Mouse (Mus musculus) midbrain, postnatal 0 days (tissue): Measurements from ENCODE around the gene Cdhr4. TPM values are rescaled to one million over a fixed set of nuclear protein-coding genes. Genes with fewer than 3 reads are reported as not detected.

Experiments
- ATAC-seq: fragments of 200-750 bp; cut with Nextera tagmentation; 2 replicates; pipeline ENCODE4 v1.8.0; 2017; ENCODE audit warnings: moderate number of reproducible peaks, mild to moderate bottlenecking, moderate TSS enrichment, moderate library complexity; ENCODE audit not compliant: low FRiP score
- DNase-seq: peaks from one replicate; pipeline ENCODE4 v3.0.0-alpha.2; 2015; ENCODE audit warnings: low spot score
- H3K27ac ChIP-seq: fragments of 300-500 bp; sonication (generic); 2 replicates; pipeline ENCODE4 v1.5.1; 2014; ENCODE audit warnings: low read depth, mild to moderate bottlenecking, low read length, mixed read lengths
- H3K27me3 ChIP-seq: fragments of 300-500 bp; sonication (generic); 2 replicates; pipeline ENCODE4 v1.6.1; 2014; ENCODE audit warnings: low read length, control low read depth, mixed read lengths; ENCODE audit not compliant: insufficient read depth
- H3K36me3 ChIP-seq: fragments of 300-500 bp; sonication (generic); 2 replicates; pipeline ENCODE4 v1.6.1; 2014; ENCODE audit warnings: low read length, control low read depth, mixed read lengths; ENCODE audit not compliant: insufficient read depth
- H3K4me1 ChIP-seq: fragments of 300-500 bp; sonication (generic); 2 replicates; pipeline ENCODE4 v1.6.1; 2014; ENCODE audit warnings: mild to moderate bottlenecking, control low read depth, antibody characterized with exemption, low read length, mixed read lengths; ENCODE audit not compliant: insufficient read depth
- H3K4me2 ChIP-seq: fragments of 300-500 bp; sonication (generic); 2 replicates; pipeline ENCODE4 v1.6.1; 2014; ENCODE audit warnings: low read depth, mild to moderate bottlenecking, low read length, mixed read lengths; ENCODE audit not compliant: poor library complexity, severe bottlenecking
- H3K4me3 ChIP-seq: fragments of 300-500 bp; sonication (generic); 2 replicates; pipeline ENCODE4 v1.5.1; 2014; ENCODE audit warnings: low read depth, mild to moderate bottlenecking, low read length, moderate library complexity
- H3K9ac ChIP-seq: fragments of 300-500 bp; sonication (generic); replicated peaks from 2 replicates; pipeline ENCODE4 v1.6.1; 2014; ENCODE audit warnings: mild to moderate bottlenecking, low read length, moderate library complexity, mixed read lengths; ENCODE audit not compliant: poor library complexity, severe bottlenecking
- H3K9me3 ChIP-seq: fragments of 300-500 bp; sonication (generic); 2 replicates; pipeline ENCODE4 v1.6.1; 2016; ENCODE audit warnings: low read length, control low read depth
- CTCF ChIP-seq: IDR thresholded peaks from 2 replicates; pipeline ENCODE4 v1.5.1; 2016; ENCODE audit warnings: antibody characterized with exemption, mild to moderate bottlenecking
- whole genome bisulfite sequencing: fragments of 180-500 bp; shearing (Covaris S2); extraction: QIAGEN DNeasy Blood & Tissue Kit; methylation state at CpG from one replicate; pipeline ENCODE4 v1.1.7; 2014; 5-methylcytosine and 5-hydroxymethylcytosine counted together
- polyA plus RNA-seq: library from polyadenylated mRNA; unstranded; fragments of >200 nt; fragmentation: Nextera tagmentation; extraction: Ambion mirVana; gene quantifications from 2 replicates; pipeline ENCODE4 v1.2.1, GENCODE M21; 2015
- total RNA-seq: library from RNA; depleted of rRNA; stranded (reverse); fragments of >200 nt; gene quantifications from 2 replicates; pipeline ENCODE4 v1.2.3, GENCODE M21; 2014

Gene Cdhr4
- total and polyA plus RNA-seq, 2 experiments from 2014 or later: 1.1 to 5.6 TPM

GRCm38 (mm10) chr9:107981684-107982605 lies 10.4 kb upstream of the Cdhr4 start:
- ATAC-seq (no peak), DNase-seq (no peak)
- Histone ChIP-seq H3K9me3 (no peaks in the 10 kb centered on the region), H3K36me3 (0 out of 2 replicates have a peak, but pooled peaks cover 3% of the 10 kb centered on the region), H3K27me3 (0 out of 2 replicates have a peak, but pooled peaks cover 4% of the 10 kb centered on the region), H3K4me2 (no peak overlapping the region), H3K4me3 (no peak overlapping the region), H3K4me1 (peaks cover 6% of the 10 kb centered on the region), H3K27ac (peak overlapping the region; percentile 34), H3K9ac (no peak overlapping the region)
- no peak for TF ChIP-seq CTCF
- 59% methylated on average over 7 of the region's 7 CpGs for WGBS

- WGBS: 44% methylated on average over 14 of the region's 14 CpGs
- no peak for TF ChIP-seq CTCF
- H3K27ac ChIP-seq: peak within 1 kb of the TSS; percentile 34
- H3K27me3 ChIP-seq: 0 out of 2 replicates have a peak, but pooled peaks cover 4% of the 10 kb centered on the region
- H3K4me3 ChIP-seq: no peak within 1 kb of the TSS
- H3K4me1 ChIP-seq: peaks cover 6% of the 10 kb centered on the region
- H3K4me2 ChIP-seq: peak within 1 kb of the TSS; percentile 18; the same call in 1 of the 2 replicates
- 0 out of 2 replicates have a peak, but pooled peaks cover 3% of the 10 kb centered on the region for H3K36me3 ChIP-seq
- H3K9me3 ChIP-seq: no peaks in the 10 kb centered on the region
- H3K9ac ChIP-seq: no peak within 1 kb of the TSS
- ATAC-seq (no peak), DNase-seq (peak; percentile 47)
These were observed 9.5 kb upstream of the Cdhr4 start, which contains the start of gene Gm20661 for GRCm38 (mm10) chr9:107982681-107983346. TSS of gene Gm20661 (plus strand) at chr9:107983058.

- Histone ChIP-seq H3K9ac (no peak overlapping the region), H3K4me1 (peaks cover 6% of the 10 kb centered on the region), H3K27me3 (0 out of 2 replicates have a peak, but pooled peaks cover 4% of the 10 kb centered on the region), H3K36me3 (0 out of 2 replicates have a peak, but pooled peaks cover 3% of the 10 kb centered on the region), H3K4me3 (no peak overlapping the region), H3K27ac (peak overlapping the region; percentile 34; the same call in 1 of the 2 replicates), H3K9me3 (no peaks in the 10 kb centered on the region), H3K4me2 (0 out of 2 replicates have a peak overlapping the region, but pooled peaks have one; percentile 18)
- DNase-seq (peak; percentile 47), ATAC-seq (no peak)
- TF ChIP-seq CTCF: no peak
- WGBS: 46% methylated on average over 4 of the region's 4 CpGs
These were observed 8.8 kb upstream of the Cdhr4 start for GRCm38 (mm10) chr9:107983421-107983890.

GRCm38 (mm10) chr9:107984052-107984753 lies 8.1 kb upstream of the Cdhr4 start:
- ATAC-seq (no peak), DNase-seq (no peak)
- Histone ChIP-seq H3K4me2 (peak overlapping the region; percentile 69), H3K36me3 (0 out of 2 replicates have a peak, but pooled peaks cover 3% of the 10 kb centered on the region), H3K9ac (0 out of 2 replicates have a peak overlapping the region, but pooled peaks have one; percentile 33), H3K9me3 (no peaks in the 10 kb centered on the region), H3K4me1 (peaks cover 6% of the 10 kb centered on the region), H3K27ac (peak overlapping the region; percentile 52; the same call in 1 of the 2 replicates), H3K4me3 (peak overlapping the region; percentile 67), H3K27me3 (0 out of 2 replicates have a peak, but pooled peaks cover 4% of the 10 kb centered on the region)
- no peak for TF ChIP-seq CTCF
- WGBS: 76% methylated on average over 19 of the region's 19 CpGs

GRCm38 (mm10) chr9:107984754-107985055 lies 7.6 kb upstream of the Cdhr4 start:
- peak overlapping the region; percentile 52; the same call in 1 of the 2 replicates for H3K27ac ChIP-seq
- 71% methylated on average over 9 of the region's 9 CpGs for WGBS
- H3K36me3 ChIP-seq: 0 out of 2 replicates have a peak, but pooled peaks cover 3% of the 10 kb centered on the region
- DNase-seq (no peak), ATAC-seq (no peak)
- no peaks in the 10 kb centered on the region for H3K9me3 ChIP-seq
- H3K9ac ChIP-seq: 0 out of 2 replicates have a peak overlapping the region, but pooled peaks have one; percentile 46
- peak overlapping the region; percentile 69 for H3K4me2 ChIP-seq
- no peak for TF ChIP-seq CTCF
- H3K4me3 ChIP-seq: peak overlapping the region; percentile 67
- peaks cover 6% of the 10 kb centered on the region for H3K4me1 ChIP-seq
- 0 out of 2 replicates have a peak, but pooled peaks cover 4% of the 10 kb centered on the region for H3K27me3 ChIP-seq
